Mouse (Mus musculus): ENCODE data around the gene Wfdc9. TPM values are rescaled to one million over a fixed set of nuclear protein-coding genes. Genes with fewer than 3 reads are reported as not detected.

Gene Wfdc9
- polyA plus RNA-seq, 1 experiment from 2014 or later = not detected

GRCm38 (mm10) chr2:164604411-164604810, 52.0 kb downstream of the Wfdc9 start:
- Histone ChIP-seq H3K27me3 (ENCODE audit: insufficient read depth, poor library complexity, severe bottlenecking) (no peaks in the 10 kb centered on the region), H3K4me1 (no peaks in the 10 kb centered on the region), H3K36me3 (no peaks in the 10 kb centered on the region), H3K4me3 (no peak overlapping the region), H3K9me3 (no peaks in the 10 kb centered on the region), H3K27ac (no peak overlapping the region)
- 84% methylated on average over 8 of the region's 8 CpGs for WGBS
- no peak for DNase-seq (ENCODE audit: low spot score)

- H3K4me1 ChIP-seq = no peaks in the 10 kb centered on the region
- H3K9me3 ChIP-seq = no peaks in the 10 kb centered on the region
- WGBS = 80% methylated on average over 3 of the region's 3 CpGs
- DNase-seq (ENCODE audit: low spot score) = no peak
- H3K4me3 ChIP-seq = no peak overlapping the region
- no peaks in the 10 kb centered on the region for H3K36me3 ChIP-seq
- no peaks in the 10 kb centered on the region for H3K27me3 ChIP-seq (ENCODE audit: insufficient read depth, poor library complexity, severe bottlenecking)
- H3K27ac ChIP-seq = no peak overlapping the region
Observed at GRCm38 (mm10) chr2:164603482-164603881, 52.9 kb downstream of the Wfdc9 start.

- WGBS = 66% methylated on average over 3 of the region's 3 CpGs
Observed at GRCm38 (mm10) chr2:164600179-164600578, 56.2 kb downstream of the Wfdc9 start.

More at GRCm38 (mm10) chr2:164600179-164600578, 56.2 kb downstream of the Wfdc9 start:
- Histone ChIP-seq H3K4me3 (no peak overlapping the region), H3K36me3 (no peaks in the 10 kb centered on the region), H3K4me1 (no peaks in the 10 kb centered on the region), H3K9me3 (no peaks in the 10 kb centered on the region), H3K27me3 (ENCODE audit: insufficient read depth, poor library complexity, severe bottlenecking) (no peaks in the 10 kb centered on the region), H3K27ac (no peak overlapping the region)
- no peak for DNase-seq (ENCODE audit: low spot score)

Other genes with a start within 250 kb of the Wfdc9 start
- 37.3 and 37.8 TPM in 2 replicates for gene Sdc4, start 212.7 kb downstream of the Wfdc9 start, polyA plus RNA-seq (2016; fragmentation: Nextera tagmentation; extraction: Ambion mirVana)
- 41.2 and 52.5 TPM in 2 replicates for gene Sys1, start 199.6 kb downstream of the Wfdc9 start, polyA plus RNA-seq (2016; fragmentation: Nextera tagmentation; extraction: Ambion mirVana)
- gene Gm20458, start 195.6 kb downstream of the Wfdc9 start, polyA plus RNA-seq (2016; fragmentation: Nextera tagmentation; extraction: Ambion mirVana) = 10.3 and 11.7 TPM in 2 replicates
- gene Trp53tg5, start 182.9 kb downstream of the Wfdc9 start, polyA plus RNA-seq (2016; fragmentation: Nextera tagmentation; extraction: Ambion mirVana) = not detected in 2 replicates
- 7.4 and 16.5 TPM in 2 replicates for gene Dbndd2, start 170.5 kb downstream of the Wfdc9 start, polyA plus RNA-seq (2016; fragmentation: Nextera tagmentation; extraction: Ambion mirVana)
- 51.0 and 59.1 TPM in 2 replicates for gene Pigt, start 159.1 kb downstream of the Wfdc9 start, polyA plus RNA-seq (2016; fragmentation: Nextera tagmentation; extraction: Ambion mirVana)
- 11.1 and 28.0 TPM in 2 replicates for gene Wfdc2, start 94.2 kb downstream of the Wfdc9 start, polyA plus RNA-seq (2016; fragmentation: Nextera tagmentation; extraction: Ambion mirVana)
- not detected in 2 replicates for gene Spint3, start 83.1 kb downstream of the Wfdc9 start, polyA plus RNA-seq (2016; fragmentation: Nextera tagmentation; extraction: Ambion mirVana)
- not detected in 2 replicates for gene Wfdc6a, start 71.1 kb downstream of the Wfdc9 start, polyA plus RNA-seq (2016; fragmentation: Nextera tagmentation; extraction: Ambion mirVana)
- gene Eppin, start 63.0 kb downstream of the Wfdc9 start, polyA plus RNA-seq (2016; fragmentation: Nextera tagmentation; extraction: Ambion mirVana) = not detected in 2 replicates
- gene Wfdc6b, start 43.1 kb downstream of the Wfdc9 start, polyA plus RNA-seq (2016; fragmentation: Nextera tagmentation; extraction: Ambion mirVana) = not detected in 2 replicates
- gene Wfdc8, start 43.0 kb downstream of the Wfdc9 start, polyA plus RNA-seq (2016; fragmentation: Nextera tagmentation; extraction: Ambion mirVana) = not detected in 2 replicates
- not detected in 2 replicates for gene Wfdc16, start 17.8 kb downstream of the Wfdc9 start, polyA plus RNA-seq (2016; fragmentation: Nextera tagmentation; extraction: Ambion mirVana)
- gene Wfdc10, start 537 bp downstream of the Wfdc9 start, polyA plus RNA-seq (2016; fragmentation: Nextera tagmentation; extraction: Ambion mirVana) = not detected in 2 replicates
- not detected in 2 replicates for gene Wfdc11, start 17.5 kb upstream of the Wfdc9 start, polyA plus RNA-seq (2016; fragmentation: Nextera tagmentation; extraction: Ambion mirVana)
- not detected in 2 replicates for gene Wfdc13, start 28.5 kb upstream of the Wfdc9 start, polyA plus RNA-seq (2016; fragmentation: Nextera tagmentation; extraction: Ambion mirVana)
- gene Spint4, start 41.9 kb upstream of the Wfdc9 start, polyA plus RNA-seq (2016; fragmentation: Nextera tagmentation; extraction: Ambion mirVana) = not detected in 2 replicates
- not detected in 2 replicates for gene Spint5, start 58.7 kb upstream of the Wfdc9 start, polyA plus RNA-seq (2016; fragmentation: Nextera tagmentation; extraction: Ambion mirVana)
- gene Wfdc3, start 89.3 kb upstream of the Wfdc9 start, polyA plus RNA-seq (2016; fragmentation: Nextera tagmentation; extraction: Ambion mirVana) = 0.43 and 0.49 TPM in 2 replicates
- 60.3 and 76.6 TPM in 2 replicates for gene Dnttip1, start 89.4 kb upstream of the Wfdc9 start, polyA plus RNA-seq (2016; fragmentation: Nextera tagmentation; extraction: Ambion mirVana)
- 496 and 550 TPM in 2 replicates for gene Ube2c, start 113.3 kb upstream of the Wfdc9 start, polyA plus RNA-seq (2016; fragmentation: Nextera tagmentation; extraction: Ambion mirVana)
- gene Tnnc2, start 123.4 kb upstream of the Wfdc9 start, polyA plus RNA-seq (2016; fragmentation: Nextera tagmentation; extraction: Ambion mirVana) = 0.67 TPM in 1 of 2 replicates, not detected in the other
- 19.1 and 29.5 TPM in 2 replicates for gene Snx21, start 129.2 kb upstream of the Wfdc9 start, polyA plus RNA-seq (2016; fragmentation: Nextera tagmentation; extraction: Ambion mirVana)
- 17.8 and 21.5 TPM in 2 replicates for gene Acot8, start 148.3 kb upstream of the Wfdc9 start, polyA plus RNA-seq (2016; fragmentation: Nextera tagmentation; extraction: Ambion mirVana)
- gene Zswim3, start 148.5 kb upstream of the Wfdc9 start, polyA plus RNA-seq (2016; fragmentation: Nextera tagmentation; extraction: Ambion mirVana) = 7.7 and 9.7 TPM in 2 replicates
- 13.7 and 14.3 TPM in 2 replicates for gene Zswim1, start 166.1 kb upstream of the Wfdc9 start, polyA plus RNA-seq (2016; fragmentation: Nextera tagmentation; extraction: Ambion mirVana)
- 0.38 TPM in 1 of 2 replicates, not detected in the other for gene Spata25, start 172.0 kb upstream of the Wfdc9 start, polyA plus RNA-seq (2016; fragmentation: Nextera tagmentation; extraction: Ambion mirVana)
- 138 and 149 TPM in 2 replicates for gene Ctsa, start 176.3 kb upstream of the Wfdc9 start, polyA plus RNA-seq (2016; fragmentation: Nextera tagmentation; extraction: Ambion mirVana)
- gene Neurl2, start 176.9 kb upstream of the Wfdc9 start, polyA plus RNA-seq (2016; fragmentation: Nextera tagmentation; extraction: Ambion mirVana) = 28.2 and 55.0 TPM in 2 replicates
- 8.1 and 12.6 TPM in 2 replicates for gene Pltp, start 201.1 kb upstream of the Wfdc9 start, polyA plus RNA-seq (2016; fragmentation: Nextera tagmentation; extraction: Ambion mirVana)
- 57.9 and 61.5 TPM in 2 replicates for gene Pcif1, start 222.7 kb upstream of the Wfdc9 start, polyA plus RNA-seq (2016; fragmentation: Nextera tagmentation; extraction: Ambion mirVana)

All from heart, embryonic 10.5 days (tissue).